Mouse (Mus musculus) adrenal gland, postnatal 14 days (tissue): Measurements from ENCODE around the gene Prrt3. TPM values are rescaled to one million over a fixed set of nuclear protein-coding genes. Genes with fewer than 3 reads are reported as not detected.

Experiments used
- DNase-seq: peaks from one replicate; pipeline ENCODE4 v3.0.0; 2021; ENCODE audit warnings: mixed read lengths
- long read RNA-seq, 2 experiments: library from polyadenylated mRNA; stranded (forward); transcript quantifications; one replicate each; pipeline ENCODE4 v2.0.0; 2021
- total RNA-seq: library from RNA; stranded (reverse); gene quantifications from 2 replicates; pipeline ENCODE4 v1.2.3, GENCODE M21; 2021

The Prrt3 gene
- 0.15 and 0.23 TPM in 2 replicates for total RNA-seq
- long read RNA-seq, experiment 1, partial matches to known transcripts = 0 of 2 reads
- long read RNA-seq, experiment 1, other reads (novel, unspliced or antisense) = 1 of 2 reads
- long read RNA-seq, experiment 2 = 0 reads

- DNase-seq = peak; percentile 35
Measured at GRCm38 (mm10) chr6:113501388-113502084, at the start of gene Prrt3. Gene Prrt3, minus strand, starts transcription at chr6:113501931.

GRCm38 (mm10) chr6:113543906-113544481 lies 42.3 kb upstream of the Prrt3 start:
- no peak for DNase-seq

- DNase-seq = no peak
Measured at GRCm38 (mm10) chr6:113541610-113542009, 39.9 kb upstream of the Prrt3 start.

GRCm38 (mm10) chr6:113534886-113535285 lies 33.2 kb upstream of the Prrt3 start:
- no peak for DNase-seq

- DNase-seq = no peak
Measured at GRCm38 (mm10) chr6:113531840-113532404, 30.2 kb upstream of the Prrt3 start.

- peak; percentile 93 for DNase-seq
Measured at GRCm38 (mm10) chr6:113530932-113531839, 29.5 kb upstream of the Prrt3 start, which contains the start of the genes Emc3 and Fancd2. Gene Emc3, minus strand, starts transcription at chr6:113531652. Gene Fancd2, plus strand, starts transcription at chr6:113531682.

- no peak for DNase-seq
Measured at GRCm38 (mm10) chr6:113523420-113523819, 21.7 kb upstream of the Prrt3 start.

- DNase-seq = no peak
Measured at GRCm38 (mm10) chr6:113522310-113522709, 20.6 kb upstream of the Prrt3 start.

GRCm38 (mm10) chr6:113517434-113518080 lies 15.8 kb upstream of the Prrt3 start:
- no peak for DNase-seq

- DNase-seq = no peak
Measured at GRCm38 (mm10) chr6:113514600-113514999, 12.9 kb upstream of the Prrt3 start.

GRCm38 (mm10) chr6:113513944-113514343 lies 12.2 kb upstream of the Prrt3 start:
- peak; percentile 35 for DNase-seq

GRCm38 (mm10) chr6:113508947-113509280 lies 7.2 kb upstream of the Prrt3 start:
- DNase-seq = no peak

GRCm38 (mm10) chr6:113508272-113508946 lies 6.7 kb upstream of the Prrt3 start:
- peak; percentile 67 for DNase-seq

GRCm38 (mm10) chr6:113507130-113507529 lies 5.4 kb upstream of the Prrt3 start:
- DNase-seq = no peak

GRCm38 (mm10) chr6:113505689-113506088 lies 4.0 kb upstream of the Prrt3 start:
- no peak for DNase-seq

- DNase-seq = no peak
Measured at GRCm38 (mm10) chr6:113502801-113503200, 1.1 kb upstream of the Prrt3 start.

- no peak for DNase-seq
Measured at GRCm38 (mm10) chr6:113499346-113499745, 2.4 kb downstream of the Prrt3 start.

GRCm38 (mm10) chr6:113495071-113495675 lies 6.6 kb downstream of the Prrt3 start:
- DNase-seq = peak; percentile 28

- peak; percentile 91 for DNase-seq
Measured at GRCm38 (mm10) chr6:113494258-113494788, 7.4 kb downstream of the Prrt3 start.

- no peak for DNase-seq
Measured at GRCm38 (mm10) chr6:113492101-113492864, 9.4 kb downstream of the Prrt3 start.
